In the genomic region with DNA sequence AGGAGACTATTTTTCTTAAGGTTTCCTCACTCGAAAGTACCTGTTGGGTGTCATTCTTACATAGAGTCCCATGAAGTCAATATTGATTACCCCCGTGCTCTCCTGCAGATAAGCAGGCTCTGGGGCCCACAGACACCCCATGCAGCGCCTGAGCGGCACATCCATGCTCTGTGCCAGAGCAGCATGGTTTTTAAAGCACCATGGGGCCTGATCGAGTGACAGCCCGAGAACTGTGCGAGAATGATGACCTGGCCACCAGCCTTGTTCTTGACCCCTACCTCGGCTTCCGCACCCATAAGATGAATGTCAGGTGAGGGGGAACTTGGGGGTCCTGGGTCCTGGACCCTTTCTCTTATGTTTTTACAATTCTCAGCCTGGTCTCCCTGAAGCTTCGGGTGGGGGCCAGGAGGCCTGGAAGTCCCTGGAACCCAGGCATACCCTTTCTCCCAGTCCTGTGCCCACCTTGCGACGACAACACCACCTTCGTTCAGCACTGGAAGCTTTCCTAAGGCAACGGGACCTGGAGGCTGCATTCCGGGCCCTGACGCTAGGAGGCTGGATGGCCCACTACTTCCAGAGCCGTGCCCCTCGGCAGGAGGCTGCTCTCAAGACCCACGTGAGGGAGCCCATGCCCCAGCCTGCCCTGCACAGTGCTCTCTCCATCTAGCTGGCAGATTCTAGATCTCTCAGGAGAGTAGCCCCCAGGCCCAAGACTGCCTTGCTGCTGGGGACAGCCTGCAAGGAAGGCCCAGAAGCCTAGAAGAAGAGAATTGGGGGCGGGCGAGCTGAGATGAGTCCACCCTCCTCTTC, we compare ENCODE assay signal across 8 mouse cellular contexts. TPM values are rescaled to one million over a fixed set of nuclear protein-coding genes. Genes with fewer than 3 reads are reported as not detected.
DNase-seq lines count a peak whose midpoint lies in the region; ATAC-seq and TF ChIP-seq lines count a peak whose summit lies in the region.

No protein-coding gene starts in this region.

- peak; percentile 19; the same call in 1 of the 2 replicates for TF ChIP-seq POLR2A in bone marrow, adult 2 months (IDR thresholded peaks at IDR 0.05; ENCODE audit: borderline replicate concordance, control insufficient read depth, low read depth, low read length)

- no peak for TF ChIP-seq CTCF in bone marrow, adult 2 months (IDR thresholded peaks at IDR 0.05; ENCODE audit: control insufficient read depth, insufficient read depth, low read length)

- ATAC-seq in heart, embryonic 14.5 days (ENCODE audit: insufficient number of reproducible peaks, insufficient read depth, low FRiP score, low read depth): no peak
- no peak for ATAC-seq in hindbrain, embryonic 11.5 days (ENCODE audit: low FRiP score)
- ATAC-seq in midbrain, embryonic 12.5 days (ENCODE audit: low FRiP score, low read depth): no peak
- no peak for ATAC-seq in erythroid progenitor cell, adult 5-6 weeks (replicated peaks; ENCODE audit: low FRiP score, poor library complexity, severe bottlenecking)

- peaks cover 47% of the 10 kb centered on the region for H3K36me3 ChIP-seq in heart, embryonic 14.5 days (ENCODE audit: control insufficient read depth, insufficient read depth, low read length)
- peaks cover 3% of the 10 kb centered on the region; the same call in 1 of the 2 replicates for H3K36me3 ChIP-seq in hindbrain, embryonic 11.5 days (ENCODE audit: control insufficient read depth, insufficient read depth, low read length)
- peaks cover 35% of the 10 kb centered on the region for H3K36me3 ChIP-seq in midbrain, embryonic 12.5 days

- H3K9me3 ChIP-seq in heart, embryonic 14.5 days (ENCODE audit: control insufficient read depth, low read length): no peaks in the 10 kb centered on the region
- H3K9me3 ChIP-seq in hindbrain, embryonic 11.5 days (ENCODE audit: control insufficient read depth, low read length): no peaks in the 10 kb centered on the region
- H3K9me3 ChIP-seq in midbrain, embryonic 12.5 days: no peaks in the 10 kb centered on the region

- peak overlapping the region; percentile 91 for H3K9ac ChIP-seq in heart, embryonic 14.5 days (ENCODE audit: low read length)
- peak overlapping the region; percentile 95 for H3K9ac ChIP-seq in hindbrain, embryonic 11.5 days (ENCODE audit: low read depth, low read length)
- H3K9ac ChIP-seq in midbrain, embryonic 12.5 days (replicated peaks): peak overlapping the region; percentile 89; the same call in 1 of the 2 replicates

- no peaks in the 10 kb centered on the region for H3K27me3 ChIP-seq in heart, embryonic 14.5 days (ENCODE audit: control insufficient read depth, insufficient read depth, low read length)
- H3K27me3 ChIP-seq in hindbrain, embryonic 11.5 days (ENCODE audit: control insufficient read depth, insufficient read depth, low read length): no peaks in the 10 kb centered on the region
- H3K27me3 ChIP-seq in midbrain, embryonic 12.5 days: peaks cover 3% of the 10 kb centered on the region; the same call in 1 of the 2 replicates

- H3K27ac ChIP-seq in heart, embryonic 14.5 days (replicated peaks in 1 of 2; ENCODE audit: control insufficient read depth in 1 of 2, insufficient read depth in 1 of 2, low read depth in 2 of 2, low read length in 2 of 2): peak overlapping the region; percentile 92 to 93
- peak overlapping the region; percentile 30; the same call in 1 of the 2 replicates for H3K27ac ChIP-seq in bone marrow, adult 2 months (ENCODE audit: control insufficient read depth, insufficient read depth, low read depth, low read length, poor library complexity)
- H3K27ac ChIP-seq in hindbrain, embryonic 11.5 days (ENCODE audit: low read depth, low read length): no peak overlapping the region; the same call in 1 of the 2 replicates
- 0 out of 2 replicates have a peak overlapping the region, but pooled peaks have one; percentile 93 for H3K27ac ChIP-seq in midbrain, embryonic 12.5 days (replicated peaks)

- intact Hi-C loops in heart, postnatal 10 days (cut with DNase I): loop anchor here (2.0 kb wide), 2 partner anchors 51 to 57 kb away; a partner anchor contains a TSS

- WGBS in heart, embryonic 14.5 days: 83% methylated on average over 21 of the region's 21 CpGs
- 83% methylated on average over 21 of the region's 21 CpGs for WGBS in bone marrow, adult 2 months
- WGBS in hindbrain, embryonic 11.5 days: 81% methylated on average over 21 of the region's 21 CpGs
- WGBS in midbrain, embryonic 12.5 days: 82% methylated on average over 21 of the region's 21 CpGs

- no peak for DNase-seq in heart, postnatal 10 days
- DNase-seq in hindbrain, embryonic 11.5 days (ENCODE audit: low spot score): no peak
- DNase-seq in retina, embryonic 14.5 days (ENCODE audit: low spot score): no peak
- no peak for DNase-seq in lung, postnatal 10 days

- H3K4me2 ChIP-seq in heart, embryonic 14.5 days (ENCODE audit: low read length): peak overlapping the region; percentile 72
- peak overlapping the region; percentile 89 for H3K4me2 ChIP-seq in hindbrain, embryonic 11.5 days (replicated peaks; ENCODE audit: low read depth, low read length)
- H3K4me2 ChIP-seq in midbrain, embryonic 12.5 days (replicated peaks): peak overlapping the region; percentile 93

- peak overlapping the region in 1 of 2 experiments; percentile 81; a peak in 2 of 4 replicates for H3K4me3 ChIP-seq in heart, embryonic 14.5 days (ENCODE audit: control insufficient read depth in 1 of 2, insufficient read depth in 1 of 2, low read depth in 1 of 2, low read length in 2 of 2)
- H3K4me3 ChIP-seq in bone marrow, adult 2 months (replicated peaks; ENCODE audit: control insufficient read depth, low read depth, low read length): no peak overlapping the region
- H3K4me3 ChIP-seq in hindbrain, embryonic 11.5 days (ENCODE audit: low read depth, low read length): peak overlapping the region; percentile 71; the same call in 1 of the 2 replicates
- peak overlapping the region; percentile 77; the same call in 1 of the 2 replicates for H3K4me3 ChIP-seq in midbrain, embryonic 12.5 days

- peaks cover 12 to 24% of the 10 kb centered on the region in 2 experiments for H3K4me1 ChIP-seq in heart, embryonic 14.5 days (ENCODE audit: control insufficient read depth in 2 of 2, insufficient read depth in 2 of 2, low read length in 2 of 2)
- peaks cover 2% of the 10 kb centered on the region; the same call in 1 of the 2 replicates for H3K4me1 ChIP-seq in bone marrow, adult 2 months (ENCODE audit: control insufficient read depth, insufficient read depth, low read length)
- peaks cover 12% of the 10 kb centered on the region for H3K4me1 ChIP-seq in hindbrain, embryonic 11.5 days (replicated peaks; ENCODE audit: control insufficient read depth, insufficient read depth, low read length)
- H3K4me1 ChIP-seq in midbrain, embryonic 12.5 days: peaks cover 39% of the 10 kb centered on the region

RNA-seq across cellular contexts. Expression of a gene that starts 2.0 kb away (rescaled TPM):
- polyA plus RNA-seq in heart, embryonic 14.5 days (2014; fragmentation: Nextera tagmentation; extraction: Ambion mirVana): 47.5 and 47.6 TPM in 2 replicates
- 10 to 100 TPM; 32.1 to 37.1 TPM for total RNA-seq in heart, postnatal 10 days (2021)
- 98.4 and 144 TPM in 2 replicates for polyA plus RNA-seq in bone marrow, adult 2 months (2011; ENCODE audit: insufficient read depth, insufficient read length, low replicate concordance, missing spikeins)
- 64.3 and 69.2 TPM in 2 replicates for polyA plus RNA-seq in hindbrain, embryonic 11.5 days (2014; fragmentation: Nextera tagmentation; extraction: Ambion mirVana)
- 89.3 and 91.6 TPM in 2 replicates for polyA plus RNA-seq in midbrain, embryonic 12.5 days (2016; fragmentation: Nextera tagmentation; extraction: Ambion mirVana)
- 24.9 and 33.1 TPM in 2 replicates for total RNA-seq in erythroid progenitor cell, adult 5-6 weeks (2015; ENCODE audit: low replicate concordance)
- 59.4 and 64.2 TPM in 2 replicates for total RNA-seq in erythroid progenitor cell, adult 5-6 weeks (2017; ENCODE audit: low replicate concordance)

RNA-seq across cellular contexts. Expression of a gene that starts 11.0 kb away (rescaled TPM):
- polyA plus RNA-seq in heart, embryonic 14.5 days (2014; fragmentation: Nextera tagmentation; extraction: Ambion mirVana): 30.4 and 30.6 TPM in 2 replicates
- total RNA-seq in heart, postnatal 10 days (2021): 10 to 100 TPM in 1 of 2 experiments, 1 to 10 TPM in 1; 7.4 to 10.9 TPM
- polyA plus RNA-seq in bone marrow, adult 2 months (2011; ENCODE audit: insufficient read depth, insufficient read length, low replicate concordance, missing spikeins): 169 and 179 TPM in 2 replicates
- polyA plus RNA-seq in hindbrain, embryonic 11.5 days (2014; fragmentation: Nextera tagmentation; extraction: Ambion mirVana): 28.0 and 28.5 TPM in 2 replicates
- 33.7 and 45.8 TPM in 2 replicates for polyA plus RNA-seq in midbrain, embryonic 12.5 days (2016; fragmentation: Nextera tagmentation; extraction: Ambion mirVana)
- 54.1 and 81.8 TPM in 2 replicates for total RNA-seq in erythroid progenitor cell, adult 5-6 weeks (2015; ENCODE audit: low replicate concordance)
- 49.8 and 94.9 TPM in 2 replicates for total RNA-seq in erythroid progenitor cell, adult 5-6 weeks (2017; ENCODE audit: low replicate concordance)

RNA-seq across cellular contexts. Expression of a gene that starts 16.8 kb away (rescaled TPM):
- 0.08 TPM in 1 of 2 replicates, not detected in the other for polyA plus RNA-seq in heart, embryonic 14.5 days (2014; fragmentation: Nextera tagmentation; extraction: Ambion mirVana)
- under 1 TPM in 1 of 2 experiments, not detected in 1; 0.20 TPM for total RNA-seq in heart, postnatal 10 days (2021)
- polyA plus RNA-seq in bone marrow, adult 2 months (2011; ENCODE audit: insufficient read depth, insufficient read length, low replicate concordance, missing spikeins): 5.1 and 7.2 TPM in 2 replicates
- polyA plus RNA-seq in hindbrain, embryonic 11.5 days (2014; fragmentation: Nextera tagmentation; extraction: Ambion mirVana): 0.22 and 0.26 TPM in 2 replicates
- 0.18 and 0.20 TPM in 2 replicates for polyA plus RNA-seq in midbrain, embryonic 12.5 days (2016; fragmentation: Nextera tagmentation; extraction: Ambion mirVana)
- total RNA-seq in erythroid progenitor cell, adult 5-6 weeks (2015; ENCODE audit: low replicate concordance): 1.4 TPM in 1 of 2 replicates, not detected in the other
- total RNA-seq in erythroid progenitor cell, adult 5-6 weeks (2017; ENCODE audit: low replicate concordance): 0.68 TPM in 1 of 2 replicates, not detected in the other

RNA-seq across cellular contexts. Expression of a gene that starts 29.2 kb away (rescaled TPM):
- not detected in 2 replicates for polyA plus RNA-seq in heart, embryonic 14.5 days (2014; fragmentation: Nextera tagmentation; extraction: Ambion mirVana)
- total RNA-seq in heart, postnatal 10 days (2021): not detected
- not detected in 2 replicates for polyA plus RNA-seq in bone marrow, adult 2 months (2011; ENCODE audit: insufficient read depth, insufficient read length, low replicate concordance, missing spikeins)
- not detected in 2 replicates for polyA plus RNA-seq in hindbrain, embryonic 11.5 days (2014; fragmentation: Nextera tagmentation; extraction: Ambion mirVana)
- polyA plus RNA-seq in midbrain, embryonic 12.5 days (2016; fragmentation: Nextera tagmentation; extraction: Ambion mirVana): not detected in 2 replicates
- not detected in 2 replicates for total RNA-seq in erythroid progenitor cell, adult 5-6 weeks (2015; ENCODE audit: low replicate concordance)
- not detected in 2 replicates for total RNA-seq in erythroid progenitor cell, adult 5-6 weeks (2017; ENCODE audit: low replicate concordance)

RNA-seq across cellular contexts. Expression of a gene that starts 40.8 kb away (rescaled TPM):
- polyA plus RNA-seq in heart, embryonic 14.5 days (2014; fragmentation: Nextera tagmentation; extraction: Ambion mirVana): not detected in 2 replicates
- total RNA-seq in heart, postnatal 10 days (2021): not detected
- polyA plus RNA-seq in bone marrow, adult 2 months (2011; ENCODE audit: insufficient read depth, insufficient read length, low replicate concordance, missing spikeins): not detected in 2 replicates
- 0.08 and 0.14 TPM in 2 replicates for polyA plus RNA-seq in hindbrain, embryonic 11.5 days (2014; fragmentation: Nextera tagmentation; extraction: Ambion mirVana)
- 0.36 and 0.38 TPM in 2 replicates for polyA plus RNA-seq in midbrain, embryonic 12.5 days (2016; fragmentation: Nextera tagmentation; extraction: Ambion mirVana)
- total RNA-seq in erythroid progenitor cell, adult 5-6 weeks (2015; ENCODE audit: low replicate concordance): not detected in 2 replicates
- total RNA-seq in erythroid progenitor cell, adult 5-6 weeks (2017; ENCODE audit: low replicate concordance): not detected in 2 replicates
